Mouse (Mus musculus): ENCODE measurements around the gene Ctnnd2. TPM values are rescaled to one million over a fixed set of nuclear protein-coding genes. Genes with fewer than 3 reads are reported as not detected.
A peak's percentile ranks its signal among the peaks of the same experiment; 100 is the strongest.

Ctnnd2 gene
- total RNA-seq, 2 experiments from 2014 or later: 285 to 297 TPM

DNA sequence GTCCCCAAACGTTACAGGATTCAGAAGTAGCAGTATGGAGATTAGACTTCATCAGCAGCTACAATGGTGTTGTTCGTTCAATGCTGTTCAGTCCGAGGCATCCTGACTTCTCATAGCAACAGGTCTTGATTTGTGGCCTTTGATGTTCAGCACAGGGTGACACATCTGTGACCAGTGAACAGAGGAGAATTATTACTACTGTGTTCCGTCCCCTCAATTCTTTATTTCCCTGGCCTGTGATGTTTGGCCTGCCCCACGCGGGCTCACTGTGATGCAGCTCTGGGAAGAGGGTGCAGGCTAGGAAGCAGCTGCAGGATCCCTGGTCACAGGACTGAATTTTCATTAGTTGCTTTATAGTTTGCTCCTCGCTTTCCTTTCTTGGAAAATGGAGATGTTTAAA is 197.6 kb downstream of the Ctnnd2 start:
- intact Hi-C loops (cut with DNase I): no loop called here

GRCm38 (mm10) chr15:30371151-30371550 is 198.8 kb downstream of the Ctnnd2 start:
- DNase-seq (ENCODE audit: extremely low spot score in 1 of 2, low spot score in 2 of 2): no peak
- intact Hi-C loops (cut with DNase I): no loop called here

More for the DNA sequence above, 197.6 kb downstream of the Ctnnd2 start:
- no peak for DNase-seq (ENCODE audit: extremely low spot score in 1 of 2, low spot score in 2 of 2)

GRCm38 (mm10) chr15:30373654-30374215 is 201.3 kb downstream of the Ctnnd2 start:
- DNase-seq (ENCODE audit: extremely low spot score in 1 of 2, low spot score in 2 of 2): no peak
- intact Hi-C loops (cut with DNase I): no loop called here

DNA sequence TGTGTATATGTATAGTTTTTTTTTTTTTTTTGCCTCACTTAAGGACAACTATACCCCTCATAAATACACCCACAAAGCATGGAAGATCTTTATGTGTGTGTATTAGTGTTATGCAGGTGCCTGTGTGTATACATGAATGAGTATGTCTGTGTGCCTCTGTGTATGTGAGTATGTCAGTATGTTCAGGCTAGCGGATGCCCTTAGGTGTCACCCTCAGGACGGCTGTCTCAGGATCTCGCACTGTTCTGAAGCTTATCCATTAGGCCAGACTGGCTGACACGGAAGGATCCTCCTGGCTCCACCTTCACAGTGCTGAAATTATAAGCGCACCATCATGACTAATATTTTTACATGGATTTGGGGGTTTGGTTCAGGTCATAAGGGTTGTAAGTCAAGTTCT is 202.5 kb downstream of the Ctnnd2 start:
- DNase-seq (ENCODE audit: extremely low spot score in 1 of 2, low spot score in 2 of 2): no peak
- intact Hi-C loops (cut with DNase I): no loop called here

DNA sequence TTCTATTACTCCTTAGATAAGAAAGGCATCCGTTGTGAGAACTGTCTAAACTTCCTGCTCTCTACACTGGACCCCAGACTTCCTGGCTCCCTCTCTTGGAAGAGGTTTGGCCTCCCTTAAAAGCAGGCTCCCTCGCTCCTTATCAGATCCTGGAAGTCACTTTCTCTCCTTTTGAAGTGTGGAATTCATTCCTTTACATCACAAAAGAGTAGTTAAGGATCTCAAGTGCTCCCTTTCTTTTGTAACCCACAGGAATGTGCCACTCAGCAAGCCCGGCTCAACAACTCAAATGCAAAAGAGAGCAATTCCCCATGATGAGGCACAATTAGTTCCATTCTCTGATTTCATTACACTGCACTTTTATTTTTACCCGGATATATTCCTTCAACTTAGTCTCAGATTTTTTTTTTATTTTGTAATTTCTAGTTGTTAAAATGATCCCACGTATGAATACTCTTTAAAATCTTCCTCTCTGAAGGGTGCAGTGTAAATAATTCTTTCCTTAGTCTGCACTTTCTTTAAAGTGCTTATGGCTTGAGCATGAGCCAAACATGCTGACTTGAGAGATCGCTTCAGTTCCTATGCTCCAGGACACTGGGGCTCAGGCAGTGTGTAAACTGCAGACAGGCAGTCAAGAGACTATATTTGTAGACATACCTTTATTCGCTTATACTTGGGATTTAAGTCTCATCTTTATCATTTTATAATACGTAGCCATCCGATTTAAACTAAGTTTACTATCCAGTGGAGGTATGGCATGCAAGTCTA is 210.9 kb downstream of the Ctnnd2 start:
- DNase-seq (ENCODE audit: extremely low spot score in 1 of 2, low spot score in 2 of 2): no peak
- intact Hi-C loops (cut with DNase I): no loop called here

GRCm38 (mm10) chr15:30384386-30384785 is 212.0 kb downstream of the Ctnnd2 start:
- no peak for DNase-seq (ENCODE audit: extremely low spot score in 1 of 2, low spot score in 2 of 2)
- intact Hi-C loops (cut with DNase I): no loop called here

DNA sequence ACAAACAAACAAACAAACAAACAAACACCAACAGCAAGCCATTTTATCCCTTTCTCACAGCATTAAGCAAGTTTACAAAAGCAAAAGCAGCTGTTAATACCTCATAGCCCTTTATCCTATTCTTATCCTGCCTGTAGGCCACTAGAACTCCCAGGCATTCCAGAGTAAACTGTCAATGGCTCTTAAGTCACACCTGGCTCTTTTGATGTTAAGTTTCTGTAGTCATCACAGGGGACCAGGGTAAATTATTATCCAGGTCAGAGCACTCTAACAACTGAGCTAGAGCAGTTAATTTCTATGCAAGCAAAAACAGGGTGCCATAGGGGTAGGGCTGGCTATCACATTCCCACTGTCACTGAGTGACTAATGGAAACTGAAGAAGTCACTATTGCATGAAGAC is 214.1 kb downstream of the Ctnnd2 start:
- intact Hi-C loops (cut with DNase I): no loop called here
- no peak for DNase-seq (ENCODE audit: extremely low spot score in 1 of 2, low spot score in 2 of 2)

- DNase-seq (ENCODE audit: extremely low spot score in 1 of 2, low spot score in 2 of 2): no peak
- intact Hi-C loops (cut with DNase I): no loop called here
Observed at GRCm38 (mm10) chr15:30387244-30387643, 214.9 kb downstream of the Ctnnd2 start.

- intact Hi-C loops (cut with DNase I): no loop called here
- DNase-seq (ENCODE audit: extremely low spot score in 1 of 2, low spot score in 2 of 2): no peak
Observed at GRCm38 (mm10) chr15:30401111-30401510, 228.7 kb downstream of the Ctnnd2 start.

DNA sequence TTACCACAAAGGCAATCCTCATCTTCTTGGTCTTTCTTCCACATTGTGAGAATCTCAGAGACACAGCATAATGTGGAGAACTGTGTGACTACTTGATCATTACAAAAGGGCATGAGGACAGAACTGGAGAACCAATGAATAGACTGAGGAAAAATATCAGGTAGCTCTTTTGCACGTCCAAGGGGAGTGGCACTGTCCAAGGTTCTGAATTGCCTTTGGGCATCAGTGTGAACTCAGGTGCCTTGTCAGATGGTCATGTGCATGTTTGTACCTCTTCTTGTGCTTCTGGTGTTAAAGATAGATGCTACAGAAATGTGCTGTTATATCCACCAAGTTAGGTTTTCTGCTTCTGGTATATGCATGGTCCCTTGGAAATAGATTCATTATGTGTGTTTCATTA is 233.9 kb downstream of the Ctnnd2 start:
- no peak for DNase-seq (ENCODE audit: extremely low spot score in 1 of 2, low spot score in 2 of 2)
- intact Hi-C loops (cut with DNase I): no loop called here

- no peak for DNase-seq (ENCODE audit: extremely low spot score in 1 of 2, low spot score in 2 of 2)
- intact Hi-C loops (cut with DNase I): loop anchor here (10.0 kb wide), 1 partner anchor 312 kb away; no protein-coding TSS in a partner anchor
Observed at GRCm38 (mm10) chr15:30423146-30423545, 250.8 kb downstream of the Ctnnd2 start.

DNA sequence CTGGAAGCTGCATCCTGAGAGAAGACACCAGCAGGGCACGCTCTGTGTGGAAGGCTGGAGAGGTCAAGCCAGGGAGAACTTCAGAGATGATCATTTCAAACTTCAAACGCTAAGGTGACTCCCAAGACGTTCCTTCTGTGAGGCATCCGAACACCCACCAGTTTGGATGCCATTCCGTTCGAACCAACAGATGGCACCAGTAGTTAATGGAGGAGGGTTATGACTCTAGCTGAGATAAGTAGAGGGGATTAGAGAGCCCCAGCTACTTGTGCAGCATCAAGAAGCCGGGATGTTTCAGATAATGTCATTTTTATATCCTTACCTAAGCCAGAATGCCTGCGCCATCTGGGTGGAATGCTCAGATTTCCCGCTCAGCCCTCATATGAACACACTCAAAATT is 251.9 kb downstream of the Ctnnd2 start:
- DNase-seq (ENCODE audit: extremely low spot score in 1 of 2, low spot score in 2 of 2): no peak
- intact Hi-C loops (cut with DNase I): loop anchor here (10.0 kb wide), 1 partner anchor 311 kb away; no protein-coding TSS in a partner anchor

DNA sequence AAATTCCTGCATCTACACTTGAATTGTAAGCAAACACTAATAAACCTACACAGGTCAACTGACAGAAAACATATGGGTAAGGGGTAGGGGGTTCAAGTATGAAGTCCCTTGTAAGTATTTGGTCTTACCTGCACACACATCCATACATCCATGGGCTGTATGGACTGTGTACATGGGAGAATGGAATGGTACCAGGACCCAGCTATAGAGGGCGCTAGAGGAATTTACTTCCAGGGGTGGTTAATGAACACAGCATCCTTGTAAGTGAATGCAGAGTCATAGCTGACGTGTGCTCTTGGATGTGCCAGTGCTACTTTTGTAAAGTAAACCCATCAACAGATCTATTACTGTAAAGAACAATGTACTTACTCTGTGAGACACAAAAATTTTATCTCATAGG is 254.9 kb downstream of the Ctnnd2 start:
- intact Hi-C loops (cut with DNase I): loop anchor here (10.0 kb wide), 1 partner anchor 307 kb away; no protein-coding TSS in a partner anchor
- no peak for DNase-seq (ENCODE audit: extremely low spot score in 1 of 2, low spot score in 2 of 2)

DNA sequence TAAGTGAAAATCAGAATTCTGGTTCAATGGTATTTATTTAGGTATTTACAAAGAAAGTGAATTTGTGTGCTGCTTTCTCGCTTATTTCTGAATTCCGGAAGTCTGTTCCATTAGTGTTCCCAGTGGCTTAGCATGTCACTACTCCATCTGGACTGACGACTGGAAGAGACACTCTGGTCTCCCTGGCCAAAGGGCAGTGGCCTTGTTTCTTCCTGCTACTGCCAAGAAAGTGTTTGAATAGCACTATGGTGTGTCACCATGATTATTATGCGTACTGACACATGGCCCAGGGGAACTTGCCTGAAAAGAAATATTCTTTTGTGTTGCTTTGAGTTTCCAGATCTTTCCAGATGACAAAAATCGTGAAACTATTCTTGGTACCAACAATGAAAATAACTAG is 266.7 kb downstream of the Ctnnd2 start:
- intact Hi-C loops (cut with DNase I): no loop called here
- no peak for DNase-seq (ENCODE audit: extremely low spot score in 1 of 2, low spot score in 2 of 2)

GRCm38 (mm10) chr15:30450765-30451164 is 278.4 kb downstream of the Ctnnd2 start:
- intact Hi-C loops (cut with DNase I): no loop called here
- DNase-seq (ENCODE audit: extremely low spot score in 1 of 2, low spot score in 2 of 2): peak in 1 of 2 experiments; percentile 31

- intact Hi-C loops (cut with DNase I): no loop called here
- peak in 1 of 2 experiments; percentile 18 for DNase-seq (ENCODE audit: extremely low spot score in 1 of 2, low spot score in 2 of 2)
Observed at GRCm38 (mm10) chr15:30451921-30452320, 279.5 kb downstream of the Ctnnd2 start.

DNA sequence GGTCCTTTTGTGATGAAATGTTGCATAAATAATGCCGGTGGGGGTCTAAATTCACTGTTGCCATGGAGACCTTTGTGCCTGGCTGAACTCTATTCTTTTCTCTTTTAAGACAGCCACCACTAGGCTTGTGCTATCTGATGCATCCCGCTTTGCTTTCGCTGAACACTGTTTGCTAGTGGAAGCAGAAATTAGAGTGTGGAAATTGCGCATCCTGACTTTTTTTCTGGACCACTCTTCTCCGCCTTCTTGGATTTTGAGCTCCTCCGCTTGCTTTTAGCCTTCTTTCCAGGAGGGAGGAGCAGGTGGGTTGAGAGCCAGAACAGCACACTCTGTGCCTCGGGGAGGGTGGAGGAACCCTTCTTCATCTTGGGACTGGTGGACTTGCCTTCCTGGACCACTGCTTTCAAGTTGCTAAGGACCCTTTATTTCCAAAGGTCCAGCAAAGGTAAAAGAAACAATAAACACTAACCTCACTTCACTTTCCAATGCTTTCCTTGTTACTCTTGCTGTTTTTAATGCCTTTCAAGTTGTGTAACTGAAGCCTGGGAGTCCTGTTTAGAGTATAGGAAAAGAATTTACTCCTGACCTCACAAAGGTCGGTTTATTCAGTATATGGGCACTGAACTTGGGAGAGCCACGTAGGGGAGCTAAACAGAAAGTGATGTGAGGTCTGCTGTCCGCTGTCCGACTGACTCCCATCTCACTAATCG is 285.3 kb downstream of the Ctnnd2 start:
- intact Hi-C loops (cut with DNase I): no loop called here
- peak in 1 of 2 experiments; percentile 22 for DNase-seq (ENCODE audit: extremely low spot score in 1 of 2, low spot score in 2 of 2)

DNA sequence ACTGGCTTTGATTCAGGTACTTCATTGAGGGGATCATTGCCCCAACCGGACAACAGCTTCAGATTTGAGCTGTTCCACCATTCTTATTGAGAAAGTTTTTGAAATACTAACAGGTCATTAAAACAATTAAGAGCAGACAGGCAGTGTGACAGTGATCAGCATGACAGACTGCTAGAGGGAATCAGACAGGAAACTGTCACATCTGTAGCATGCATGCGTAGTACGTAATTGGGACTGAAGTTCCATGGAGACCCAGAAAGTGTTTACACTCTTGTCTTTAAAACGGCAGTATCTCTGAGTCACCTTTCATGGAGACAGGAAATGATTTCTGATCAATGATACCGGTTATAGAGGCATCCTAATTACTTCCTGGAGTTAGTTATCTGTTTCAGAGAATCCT is 286.3 kb downstream of the Ctnnd2 start:
- no peak for DNase-seq (ENCODE audit: extremely low spot score in 1 of 2, low spot score in 2 of 2)
- intact Hi-C loops (cut with DNase I): no loop called here

GRCm38 (mm10) chr15:30460341-30461125 is 288.1 kb downstream of the Ctnnd2 start:
- DNase-seq (ENCODE audit: extremely low spot score in 1 of 2, low spot score in 2 of 2): no peak
- intact Hi-C loops (cut with DNase I): no loop called here

Measured in left cerebral cortex, postnatal 10 days (tissue).